Mouse (Mus musculus): ENCODE results near the gene A430078G23Rik. TPM values are rescaled to one million over a fixed set of nuclear protein-coding genes. Genes with fewer than 3 reads are reported as not detected.

The A430078G23Rik gene
- polyA plus RNA-seq, 1 experiment from 2014 or later, result not detected

DNA sequence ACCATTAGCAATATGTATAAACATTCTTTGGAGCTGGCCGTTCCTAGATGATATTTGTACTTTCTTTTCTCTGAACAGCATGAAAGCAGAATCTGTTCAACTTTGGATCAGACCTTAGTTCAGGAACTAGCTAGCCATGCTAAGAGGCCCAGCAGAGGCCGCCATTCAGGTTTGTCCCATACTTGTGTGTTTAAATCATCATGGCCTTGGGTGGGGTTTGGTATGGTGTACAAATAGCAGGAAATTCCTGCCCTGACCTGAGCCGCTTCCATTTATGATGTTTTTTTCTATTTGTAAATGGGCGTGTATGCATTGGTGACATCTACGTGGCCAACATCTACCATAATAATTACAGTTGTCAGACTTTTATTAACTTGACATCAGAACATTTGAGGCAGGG is 72.0 kb downstream of the A430078G23Rik start:
- H3K4me3 ChIP-seq (ENCODE audit: low read depth, low read length), result no peak overlapping the region
- H3K9me3 ChIP-seq (ENCODE audit: control insufficient read depth, low read length), result no peaks in the 10 kb centered on the region
- H3K9ac ChIP-seq (ENCODE audit: low read length), result no peak overlapping the region
- H3K4me1 ChIP-seq (ENCODE audit: control insufficient read depth, insufficient read depth, low read length), result no peaks in the 10 kb centered on the region
- H3K27ac ChIP-seq (ENCODE audit: low read depth, low read length), result no peak overlapping the region
- DNase-seq (ENCODE audit: low spot score) (no peak), ATAC-seq (ENCODE audit: insufficient read depth, low FRiP score, low TSS enrichment) (no peak)
- WGBS, result 92% methylated on average over 5 of the region's 5 CpGs
- no peak overlapping the region for H3K4me2 ChIP-seq (ENCODE audit: low read depth)
- H3K36me3 ChIP-seq (ENCODE audit: control insufficient read depth, insufficient read depth, low read length), result peaks cover 2% of the 10 kb centered on the region; the same call in 1 of the 2 replicates
- H3K27me3 ChIP-seq (ENCODE audit: control insufficient read depth, insufficient read depth, low read length), result no peaks in the 10 kb centered on the region

DNA sequence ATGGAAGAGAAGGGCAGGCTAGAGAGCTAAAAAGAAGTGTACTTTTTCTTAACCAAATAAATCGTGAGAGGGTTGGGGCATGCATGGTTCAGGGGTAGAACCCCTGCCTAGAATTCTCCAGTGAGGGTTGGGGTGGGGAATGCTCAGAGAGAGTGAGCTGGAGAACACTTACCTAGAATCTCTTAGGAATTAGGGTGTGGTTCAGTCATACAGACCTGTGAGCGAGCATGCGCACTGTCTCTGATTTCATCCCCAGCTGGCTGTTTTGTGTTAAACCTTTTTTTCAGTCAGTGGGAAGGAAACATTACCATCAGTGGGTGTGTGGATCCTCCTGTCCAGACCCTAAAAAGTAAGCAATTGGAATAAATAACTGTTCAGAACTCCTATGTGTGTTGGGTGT is 73.0 kb downstream of the A430078G23Rik start:
- H3K4me2 ChIP-seq (ENCODE audit: low read depth), result no peak overlapping the region
- no peaks in the 10 kb centered on the region for H3K27me3 ChIP-seq (ENCODE audit: control insufficient read depth, insufficient read depth, low read length)
- H3K27ac ChIP-seq (ENCODE audit: low read depth, low read length), result no peak overlapping the region
- WGBS, result 92% methylated on average over 3 of the region's 3 CpGs
- no peaks in the 10 kb centered on the region for H3K9me3 ChIP-seq (ENCODE audit: control insufficient read depth, low read length)
- no peak for DNase-seq (ENCODE audit: low spot score)
- ATAC-seq (ENCODE audit: insufficient read depth, low FRiP score, low TSS enrichment), result no peak
- H3K9ac ChIP-seq (ENCODE audit: low read length), result no peak overlapping the region
- no peak overlapping the region for H3K4me3 ChIP-seq (ENCODE audit: low read depth, low read length)
- no peaks in the 10 kb centered on the region for H3K4me1 ChIP-seq (ENCODE audit: control insufficient read depth, insufficient read depth, low read length)
- peaks cover 2% of the 10 kb centered on the region; the same call in 1 of the 2 replicates for H3K36me3 ChIP-seq (ENCODE audit: control insufficient read depth, insufficient read depth, low read length)

DNA sequence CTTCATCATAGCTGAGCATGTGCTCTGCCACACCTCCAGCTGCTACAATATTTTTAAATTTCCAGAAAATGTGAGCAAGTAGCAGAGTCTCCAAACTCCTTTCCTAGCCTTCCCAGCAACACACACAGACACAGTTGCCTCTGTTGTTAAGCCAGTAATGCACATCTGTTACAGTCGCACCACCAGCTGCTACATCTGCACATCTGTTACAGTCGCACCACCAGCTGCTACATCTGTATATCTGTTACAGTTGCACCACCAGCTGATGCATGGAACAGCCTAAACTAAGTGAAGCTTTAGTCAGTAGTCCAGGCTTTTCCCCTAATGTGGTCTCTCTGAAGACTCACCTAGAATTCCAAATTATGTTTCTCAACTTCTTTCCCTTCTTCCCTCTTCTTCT is 75.2 kb downstream of the A430078G23Rik start:
- peaks cover 2% of the 10 kb centered on the region; the same call in 1 of the 2 replicates for H3K36me3 ChIP-seq (ENCODE audit: control insufficient read depth, insufficient read depth, low read length)
- WGBS, result 79% methylated on average over 2 of the region's 2 CpGs
- no peaks in the 10 kb centered on the region for H3K9me3 ChIP-seq (ENCODE audit: control insufficient read depth, low read length)

GRCm38 (mm10) chr8:3429966-3430365 is 76.8 kb downstream of the A430078G23Rik start:
- H3K9me3 ChIP-seq (ENCODE audit: control insufficient read depth, low read length), result no peaks in the 10 kb centered on the region
- ATAC-seq (ENCODE audit: insufficient read depth, low FRiP score, low TSS enrichment) (no peak), DNase-seq (ENCODE audit: low spot score) (no peak)
- H3K36me3 ChIP-seq (ENCODE audit: control insufficient read depth, insufficient read depth, low read length), result peaks cover 4% of the 10 kb centered on the region; the same call in 1 of the 2 replicates
- H3K4me3 ChIP-seq (ENCODE audit: low read depth, low read length), result no peak overlapping the region
- H3K27ac ChIP-seq (ENCODE audit: low read depth, low read length), result no peak overlapping the region
- no peak overlapping the region for H3K9ac ChIP-seq (ENCODE audit: low read length)
- 91% methylated on average over 2 of the region's 2 CpGs for WGBS
- H3K27me3 ChIP-seq (ENCODE audit: control insufficient read depth, insufficient read depth, low read length), result no peaks in the 10 kb centered on the region
- no peak overlapping the region for H3K4me2 ChIP-seq (ENCODE audit: low read depth)
- H3K4me1 ChIP-seq (ENCODE audit: control insufficient read depth, insufficient read depth, low read length), result no peaks in the 10 kb centered on the region

More for the DNA sequence above, 75.2 kb downstream of the A430078G23Rik start:
- H3K27ac ChIP-seq (ENCODE audit: low read depth, low read length), result no peak overlapping the region
- H3K27me3 ChIP-seq (ENCODE audit: control insufficient read depth, insufficient read depth, low read length), result no peaks in the 10 kb centered on the region
- DNase-seq (ENCODE audit: low spot score) (no peak), ATAC-seq (ENCODE audit: insufficient read depth, low FRiP score, low TSS enrichment) (no peak)
- no peak overlapping the region for H3K4me2 ChIP-seq (ENCODE audit: low read depth)
- no peak overlapping the region for H3K4me3 ChIP-seq (ENCODE audit: low read depth, low read length)
- H3K9ac ChIP-seq (ENCODE audit: low read length), result no peak overlapping the region
- H3K4me1 ChIP-seq (ENCODE audit: control insufficient read depth, insufficient read depth, low read length), result no peaks in the 10 kb centered on the region

GRCm38 (mm10) chr8:3431113-3431512 is 77.9 kb downstream of the A430078G23Rik start:
- Histone ChIP-seq H3K9ac (ENCODE audit: low read length) (no peak overlapping the region), H3K4me2 (ENCODE audit: low read depth) (no peak overlapping the region), H3K9me3 (ENCODE audit: control insufficient read depth, low read length) (no peaks in the 10 kb centered on the region), H3K4me1 (ENCODE audit: control insufficient read depth, insufficient read depth, low read length) (no peaks in the 10 kb centered on the region), H3K36me3 (ENCODE audit: control insufficient read depth, insufficient read depth, low read length) (peaks cover 8% of the 10 kb centered on the region; the same call in 1 of the 2 replicates), H3K27me3 (ENCODE audit: control insufficient read depth, insufficient read depth, low read length) (no peaks in the 10 kb centered on the region), H3K27ac (ENCODE audit: low read depth, low read length) (no peak overlapping the region), H3K4me3 (ENCODE audit: low read depth, low read length) (no peak overlapping the region)
- 84% methylated on average over 3 of the region's 3 CpGs for WGBS
- DNase-seq (ENCODE audit: low spot score), result no peak
- no peak for ATAC-seq (ENCODE audit: insufficient read depth, low FRiP score, low TSS enrichment)

DNA sequence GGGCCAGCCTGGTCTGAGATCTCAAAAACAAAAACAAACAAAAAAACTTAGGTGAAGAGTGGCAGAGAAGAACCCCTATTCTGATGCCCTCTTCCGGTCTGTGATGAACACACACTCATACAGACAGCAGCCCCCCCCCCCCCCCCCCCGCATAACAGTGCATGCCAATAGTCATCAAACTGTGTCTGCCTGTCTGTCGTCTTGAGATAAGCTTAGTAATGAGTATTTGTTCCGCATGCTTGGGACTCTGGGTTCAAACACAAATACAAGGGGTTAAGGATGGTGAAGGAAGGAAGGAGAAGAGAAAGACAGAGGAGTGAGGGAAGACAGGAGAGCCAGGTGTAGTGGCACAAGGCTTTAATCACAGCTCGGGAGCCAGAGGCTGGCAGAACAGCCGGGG is 83.3 kb downstream of the A430078G23Rik start:
- WGBS, result 85% methylated on average over 6 of the region's 6 CpGs
- Histone ChIP-seq H3K36me3 (ENCODE audit: control insufficient read depth, insufficient read depth, low read length) (peaks cover 17% of the 10 kb centered on the region), H3K9me3 (ENCODE audit: control insufficient read depth, low read length) (no peaks in the 10 kb centered on the region), H3K4me2 (ENCODE audit: low read depth) (no peak overlapping the region), H3K4me1 (ENCODE audit: control insufficient read depth, insufficient read depth, low read length) (no peaks in the 10 kb centered on the region), H3K27me3 (ENCODE audit: control insufficient read depth, insufficient read depth, low read length) (no peaks in the 10 kb centered on the region), H3K27ac (ENCODE audit: low read depth, low read length) (no peak overlapping the region), H3K9ac (ENCODE audit: low read length) (no peak overlapping the region), H3K4me3 (ENCODE audit: low read depth, low read length) (no peak overlapping the region)
- ATAC-seq (ENCODE audit: insufficient read depth, low FRiP score, low TSS enrichment), result no peak
- DNase-seq (ENCODE audit: low spot score), result no peak

DNA sequence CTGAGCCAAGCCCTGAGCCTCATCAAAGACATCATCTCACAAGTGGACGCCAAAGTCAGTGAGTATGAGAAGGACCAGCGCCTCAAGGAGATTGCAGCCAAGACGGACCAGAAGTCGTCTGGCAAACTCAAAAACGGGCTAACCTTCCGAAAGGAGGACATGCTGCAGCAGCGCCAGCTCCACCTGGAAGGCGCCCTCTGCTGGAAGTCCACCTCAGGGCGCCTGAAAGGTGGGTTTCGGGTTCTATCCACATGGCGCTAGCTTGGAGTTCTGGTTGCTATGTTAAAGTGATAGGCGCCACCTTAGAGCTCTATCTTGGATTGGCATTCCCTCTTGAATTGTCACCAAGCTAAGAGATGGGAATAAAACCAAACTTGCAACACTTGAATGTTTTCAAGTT is 86.3 kb downstream of the A430078G23Rik start:
- DNase-seq (ENCODE audit: low spot score) (no peak), ATAC-seq (ENCODE audit: insufficient read depth, low FRiP score, low TSS enrichment) (no peak)
- Histone ChIP-seq H3K36me3 (ENCODE audit: control insufficient read depth, insufficient read depth, low read length) (peaks cover 15% of the 10 kb centered on the region), H3K4me3 (ENCODE audit: low read depth, low read length) (no peak overlapping the region), H3K27me3 (ENCODE audit: control insufficient read depth, insufficient read depth, low read length) (no peaks in the 10 kb centered on the region), H3K4me2 (ENCODE audit: low read depth) (no peak overlapping the region), H3K27ac (ENCODE audit: low read depth, low read length) (no peak overlapping the region), H3K9me3 (ENCODE audit: control insufficient read depth, low read length) (no peaks in the 10 kb centered on the region), H3K9ac (ENCODE audit: low read length) (no peak overlapping the region), H3K4me1 (ENCODE audit: control insufficient read depth, insufficient read depth, low read length) (no peaks in the 10 kb centered on the region)
- 83% methylated on average over 12 of the region's 12 CpGs for WGBS

Other genes with a start within 250 kb of the A430078G23Rik start
- 43.3 and 43.4 TPM in 2 replicates for gene Insr, start 73.8 kb upstream of the A430078G23Rik start, polyA plus RNA-seq (2014; fragmentation: Nextera tagmentation; extraction: Ambion mirVana)
- gene Arhgef18, start 39.6 kb downstream of the A430078G23Rik start, polyA plus RNA-seq (2014; fragmentation: Nextera tagmentation; extraction: Ambion mirVana), result 9.0 and 10.8 TPM in 2 replicates
- 2.9 TPM in 2 replicates for gene Pex11g, start 114.3 kb downstream of the A430078G23Rik start, polyA plus RNA-seq (2014; fragmentation: Nextera tagmentation; extraction: Ambion mirVana)
- 0.20 TPM in 1 of 2 replicates, not detected in the other for gene Tex45, start 117.4 kb downstream of the A430078G23Rik start, polyA plus RNA-seq (2014; fragmentation: Nextera tagmentation; extraction: Ambion mirVana)
- gene Zfp358, start 139.7 kb downstream of the A430078G23Rik start, polyA plus RNA-seq (2014; fragmentation: Nextera tagmentation; extraction: Ambion mirVana), result 29.9 and 36.8 TPM in 2 replicates
- gene Mcoln1, start 147.0 kb downstream of the A430078G23Rik start, polyA plus RNA-seq (2014; fragmentation: Nextera tagmentation; extraction: Ambion mirVana), result 50.3 and 56.0 TPM in 2 replicates
- gene Pnpla6, start 162.0 kb downstream of the A430078G23Rik start, polyA plus RNA-seq (2014; fragmentation: Nextera tagmentation; extraction: Ambion mirVana), result 17.9 and 20.7 TPM in 2 replicates
- 4.8 and 5.6 TPM in 2 replicates for gene C330021F23Rik, start 214.6 kb downstream of the A430078G23Rik start, polyA plus RNA-seq (2014; fragmentation: Nextera tagmentation; extraction: Ambion mirVana)
- gene Camsap3, start 233.9 kb downstream of the A430078G23Rik start, polyA plus RNA-seq (2014; fragmentation: Nextera tagmentation; extraction: Ambion mirVana), result 13.7 and 14.5 TPM in 2 replicates